Mouse (Mus musculus) layer of hippocampus, adult 18-20 months (tissue): ENCODE measurements at regions not wholly inside any gene's neighbourhood (a gene's known extent, or its start where the extent isn't known, plus 50 kb on each side); places are given as distances from the start of the nearest gene placed in this dataset.

ENCODE experiments used
- DNase-seq, 2 experiments: peaks; one replicate each; pipeline ENCODE4 v3.0.0; 2022; ENCODE audit warnings: low spot score in 2 of 2

- DNase-seq, result peak in 1 of 2 experiments; percentile 0
These were observed 104.4 kb upstream of the Glra1 start for GRCm38 (mm10) chr11:55712350-55712749.

DNA sequence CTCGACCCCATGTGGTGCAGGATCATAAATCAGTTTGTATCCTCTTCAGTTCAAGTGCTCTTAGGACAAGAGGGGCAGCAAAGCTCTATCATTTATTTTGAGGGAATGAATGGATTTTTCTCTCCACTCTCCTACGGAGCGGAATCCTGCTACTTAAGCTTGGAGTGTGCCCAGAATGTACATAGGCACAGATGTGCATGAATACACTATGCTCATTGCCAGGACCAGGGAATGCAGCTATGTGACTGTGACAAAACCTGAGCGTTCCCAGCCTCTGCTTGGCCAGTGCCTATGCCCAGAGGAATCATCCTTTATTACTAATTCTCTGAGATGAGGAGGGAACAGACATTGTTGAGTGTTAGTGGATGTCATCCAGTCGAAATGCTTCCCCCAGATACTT is 99.5 kb upstream of the Glra1 start:
- DNase-seq, result peak; percentile 0 to 9

- DNase-seq, result no peak
These were observed 93.9 kb upstream of the Glra1 start for GRCm38 (mm10) chr11:55701921-55702320.

- DNase-seq, result no peak
These were observed 77.1 kb upstream of the Glra1 start for GRCm38 (mm10) chr11:55685031-55685519.

DNA sequence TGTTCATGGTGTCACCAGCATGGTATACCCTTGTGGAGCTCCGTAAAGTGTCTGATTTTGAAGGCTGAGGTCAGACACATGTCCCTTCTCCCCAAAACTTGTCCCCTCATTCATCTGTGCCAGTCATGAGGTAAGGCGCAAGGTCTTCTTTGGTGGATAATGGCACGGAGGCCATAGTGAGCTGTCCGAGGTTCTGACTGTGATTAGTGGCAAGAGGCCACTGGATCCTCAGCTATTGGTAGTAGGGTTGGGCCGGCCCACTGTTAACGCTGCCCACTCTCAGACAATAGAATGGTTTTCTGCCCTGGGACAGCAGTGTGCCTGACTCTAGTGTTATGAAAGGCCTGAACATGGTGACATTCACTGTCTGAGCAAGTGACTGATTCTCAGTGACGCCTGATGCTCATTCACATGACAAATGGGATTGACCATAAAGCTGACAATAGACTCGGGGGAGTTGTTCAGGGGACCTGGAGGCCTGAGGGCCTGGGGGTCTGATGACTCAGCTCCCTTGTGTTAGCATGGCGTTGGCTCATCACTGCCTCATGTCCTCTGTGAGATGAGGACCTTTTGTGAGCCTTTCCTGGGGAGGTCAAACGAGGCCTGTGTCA is 74.5 kb upstream of the Glra1 start:
- DNase-seq, result no peak

DNA sequence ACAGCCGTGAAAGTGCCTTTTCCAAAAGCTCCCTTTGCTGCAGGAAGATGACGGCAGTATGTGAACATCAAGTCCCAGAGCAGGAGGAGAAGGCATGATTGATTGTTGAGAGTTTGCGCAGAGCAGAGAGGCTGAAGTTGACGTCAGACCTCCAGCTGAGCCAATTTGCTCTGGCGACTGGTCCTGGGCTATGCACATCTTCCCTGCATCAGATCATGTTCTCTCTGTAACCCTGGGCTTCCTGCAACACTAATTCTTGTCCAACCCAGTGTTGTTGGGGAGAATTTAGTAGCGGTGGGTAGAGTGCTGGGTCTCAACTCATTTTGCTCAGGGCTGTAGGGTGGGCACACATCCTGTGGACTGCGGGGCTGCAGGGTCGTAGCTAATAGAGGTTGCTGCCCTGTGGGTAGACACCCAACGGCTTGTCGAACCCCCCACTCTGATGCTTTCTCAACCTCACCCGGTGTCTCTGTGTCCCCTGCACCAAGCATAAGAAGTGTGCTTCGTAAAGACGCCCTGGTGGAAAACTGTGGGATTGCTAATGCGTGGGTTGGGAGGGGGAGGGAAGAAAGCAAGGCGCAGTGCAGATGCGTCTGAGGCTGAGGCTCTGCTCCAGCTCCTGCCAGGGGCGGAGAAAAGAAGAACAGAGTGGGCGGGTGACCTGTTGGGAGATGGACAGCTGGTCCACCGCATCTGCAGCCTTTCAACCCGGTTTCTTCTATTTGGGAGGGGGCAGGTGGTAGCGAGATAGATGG is 73.4 kb upstream of the Glra1 start:
- no peak for DNase-seq

- DNase-seq, result no peak
These were observed 55.1 kb upstream of the Glra1 start for GRCm38 (mm10) chr11:55663108-55663507.

DNA sequence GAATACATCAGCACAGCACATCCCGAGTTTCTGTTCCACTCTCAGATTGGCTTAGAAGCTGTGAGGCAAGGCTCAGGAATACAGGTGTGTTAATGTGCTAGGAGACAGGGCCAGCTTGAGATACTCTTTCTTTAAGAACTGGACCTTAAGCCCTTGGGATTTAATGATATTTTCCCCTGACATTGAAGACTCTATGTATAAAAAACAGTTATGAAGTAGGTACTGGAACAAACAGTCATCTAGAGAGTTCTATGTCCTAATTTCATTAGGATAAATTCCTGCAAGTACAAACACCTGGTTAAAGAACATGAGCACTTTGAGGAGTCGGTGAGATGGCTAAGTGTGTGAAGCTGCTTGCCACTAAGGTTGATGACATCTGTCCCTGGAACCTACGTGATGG is 54.3 kb upstream of the Glra1 start:
- no peak for DNase-seq
